Mouse (Mus musculus): ENCODE data around the gene Cry1.

Gene Cry1

GRCm38 (mm10) chr10:85184964-85185608 is at the start of gene Cry1:
TSS of gene Cry1 (minus strand) at chr10:85185064.
- peak; percentile 99 for DNase-seq (ENCODE audit: extremely low spot score)

GRCm38 (mm10) chr10:85221771-85222050 is 36.8 kb upstream of the Cry1 start:
- no peak for DNase-seq (ENCODE audit: extremely low spot score)

- DNase-seq (ENCODE audit: extremely low spot score): peak; percentile 81
Measured at GRCm38 (mm10) chr10:85220918-85221770, 36.3 kb upstream of the Cry1 start.

GRCm38 (mm10) chr10:85214847-85215246 is 30.0 kb upstream of the Cry1 start:
- DNase-seq (ENCODE audit: extremely low spot score): no peak

GRCm38 (mm10) chr10:85211673-85212072 is 26.8 kb upstream of the Cry1 start:
- DNase-seq (ENCODE audit: extremely low spot score): no peak

- no peak for DNase-seq (ENCODE audit: extremely low spot score)
Measured at GRCm38 (mm10) chr10:85210125-85210524, 25.3 kb upstream of the Cry1 start.

- DNase-seq (ENCODE audit: extremely low spot score): no peak
Measured at GRCm38 (mm10) chr10:85209119-85209605, 24.3 kb upstream of the Cry1 start.

- DNase-seq (ENCODE audit: extremely low spot score): no peak
Measured at GRCm38 (mm10) chr10:85205316-85205715, 20.5 kb upstream of the Cry1 start.

- no peak for DNase-seq (ENCODE audit: extremely low spot score)
Measured at GRCm38 (mm10) chr10:85204255-85204855, 19.5 kb upstream of the Cry1 start.

- no peak for DNase-seq (ENCODE audit: extremely low spot score)
Measured at GRCm38 (mm10) chr10:85194528-85194927, 9.7 kb upstream of the Cry1 start.

- DNase-seq (ENCODE audit: extremely low spot score): no peak
Measured at GRCm38 (mm10) chr10:85193321-85193720, 8.5 kb upstream of the Cry1 start.

- DNase-seq (ENCODE audit: extremely low spot score): no peak
Measured at GRCm38 (mm10) chr10:85190652-85191051, 5.8 kb upstream of the Cry1 start.

GRCm38 (mm10) chr10:85189966-85190365 is 5.1 kb upstream of the Cry1 start:
- no peak for DNase-seq (ENCODE audit: extremely low spot score)

- no peak for DNase-seq (ENCODE audit: extremely low spot score)
Measured at GRCm38 (mm10) chr10:85186499-85186794, 1.6 kb upstream of the Cry1 start.

- peak; percentile 16 for DNase-seq (ENCODE audit: extremely low spot score)
Measured at GRCm38 (mm10) chr10:85185639-85186498, 1.0 kb upstream of the Cry1 start.

GRCm38 (mm10) chr10:85184201-85184963 is 482 bp downstream of the Cry1 start:
- peak; percentile 47 for DNase-seq (ENCODE audit: extremely low spot score)

- peak; percentile 64 for DNase-seq (ENCODE audit: extremely low spot score)
Measured at GRCm38 (mm10) chr10:85183619-85184018, 1.2 kb downstream of the Cry1 start.

- DNase-seq (ENCODE audit: extremely low spot score): no peak
Measured at GRCm38 (mm10) chr10:85182766-85183165, 2.1 kb downstream of the Cry1 start.

- DNase-seq (ENCODE audit: extremely low spot score): no peak
Measured at GRCm38 (mm10) chr10:85176640-85177039, 8.2 kb downstream of the Cry1 start.

GRCm38 (mm10) chr10:85165306-85165705 is 19.6 kb downstream of the Cry1 start:
- no peak for DNase-seq (ENCODE audit: extremely low spot score)

GRCm38 (mm10) chr10:85164791-85165190 is 20.1 kb downstream of the Cry1 start:
- no peak for DNase-seq (ENCODE audit: extremely low spot score)
